Mouse (Mus musculus): Measurements from ENCODE around the gene Sipa1l3. TPM values are rescaled to one million over a fixed set of nuclear protein-coding genes. Genes with fewer than 3 reads are reported as not detected.

The Sipa1l3 gene
- polyA plus RNA-seq, 1 experiment, result 29.4 TPM

GRCm38 (mm10) chr7:29399056-29399455, 119.4 kb downstream of the Sipa1l3 start:
- TF ChIP-seq CTCF (IDR thresholded peaks at IDR 0.05; ENCODE audit: low read depth, low read length) (no peak), EP300 (IDR thresholded peaks at IDR 0.05; ENCODE audit: insufficient read depth, low read depth, low read length) (no peak), POLR2A (IDR thresholded peaks at IDR 0.05; ENCODE audit: insufficient read depth, low read length) (no peak)
- Histone ChIP-seq H3K27me3 (ENCODE audit: control insufficient read depth, insufficient read depth, low read length, poor library complexity, severe bottlenecking) (no peaks in the 10 kb centered on the region), H3K36me3 (ENCODE audit: control insufficient read depth, insufficient read depth, low read length, poor library complexity, severe bottlenecking) (no peaks in the 10 kb centered on the region)

GRCm38 (mm10) chr7:29397486-29397885, 121.0 kb downstream of the Sipa1l3 start:
- Histone ChIP-seq H3K4me1 (ENCODE audit: control insufficient read depth, insufficient read depth, low read length) (peaks cover 3% of the 10 kb centered on the region), H3K4me3 (ENCODE audit: low read depth, low read length) (no peak overlapping the region), H3K27ac (ENCODE audit: insufficient read depth, low read length) (no peak overlapping the region), H3K9ac (ENCODE audit: low read depth, poor library complexity, severe bottlenecking) (no peak overlapping the region), H3K36me3 (ENCODE audit: control insufficient read depth, insufficient read depth, low read length, poor library complexity, severe bottlenecking) (no peaks in the 10 kb centered on the region), H3K27me3 (ENCODE audit: control insufficient read depth, insufficient read depth, low read length, poor library complexity, severe bottlenecking) (no peaks in the 10 kb centered on the region), H3K9me3 (replicated peaks; ENCODE audit: control insufficient read depth, insufficient read depth, low read length, poor library complexity, severe bottlenecking) (no peaks in the 10 kb centered on the region)
- TF ChIP-seq EP300 (IDR thresholded peaks at IDR 0.05; ENCODE audit: insufficient read depth, low read depth, low read length), result no peak
- no peak for TF ChIP-seq CTCF (IDR thresholded peaks at IDR 0.05; ENCODE audit: low read depth, low read length)
- no peak for TF ChIP-seq POLR2A (IDR thresholded peaks at IDR 0.05; ENCODE audit: insufficient read depth, low read length)

More at GRCm38 (mm10) chr7:29399056-29399455, 119.4 kb downstream of the Sipa1l3 start:
- H3K9ac ChIP-seq (ENCODE audit: low read depth, poor library complexity, severe bottlenecking), result 0 out of 2 replicates have a peak overlapping the region, but pooled peaks have one; percentile 3
- H3K4me1 ChIP-seq (ENCODE audit: control insufficient read depth, insufficient read depth, low read length), result peaks cover 3% of the 10 kb centered on the region
- H3K4me3 ChIP-seq (ENCODE audit: low read depth, low read length), result peak overlapping the region; percentile 24; the same call in 1 of the 2 replicates
- no peaks in the 10 kb centered on the region for H3K9me3 ChIP-seq (replicated peaks; ENCODE audit: control insufficient read depth, insufficient read depth, low read length, poor library complexity, severe bottlenecking)
- no peak overlapping the region for H3K27ac ChIP-seq (ENCODE audit: insufficient read depth, low read length)

- no peaks in the 10 kb centered on the region for H3K9me3 ChIP-seq (replicated peaks; ENCODE audit: control insufficient read depth, insufficient read depth, low read length, poor library complexity, severe bottlenecking)
- H3K36me3 ChIP-seq (ENCODE audit: control insufficient read depth, insufficient read depth, low read length, poor library complexity, severe bottlenecking), result no peaks in the 10 kb centered on the region
- H3K27ac ChIP-seq (ENCODE audit: insufficient read depth, low read length), result no peak overlapping the region
- H3K27me3 ChIP-seq (ENCODE audit: control insufficient read depth, insufficient read depth, low read length, poor library complexity, severe bottlenecking), result no peaks in the 10 kb centered on the region
- TF ChIP-seq EP300 (IDR thresholded peaks at IDR 0.05; ENCODE audit: insufficient read depth, low read depth, low read length) (no peak), POLR2A (IDR thresholded peaks at IDR 0.05; ENCODE audit: insufficient read depth, low read length) (no peak), CTCF (IDR thresholded peaks at IDR 0.05; ENCODE audit: low read depth, low read length) (no peak)
- H3K4me3 ChIP-seq (ENCODE audit: low read depth, low read length), result no peak overlapping the region
- H3K9ac ChIP-seq (ENCODE audit: low read depth, poor library complexity, severe bottlenecking), result no peak overlapping the region
- peaks cover 3% of the 10 kb centered on the region for H3K4me1 ChIP-seq (ENCODE audit: control insufficient read depth, insufficient read depth, low read length)
Measured at GRCm38 (mm10) chr7:29396943-29397340, 121.5 kb downstream of the Sipa1l3 start.

GRCm38 (mm10) chr7:29396216-29396942, 122.1 kb downstream of the Sipa1l3 start:
- no peak overlapping the region for H3K9ac ChIP-seq (ENCODE audit: low read depth, poor library complexity, severe bottlenecking)
- H3K36me3 ChIP-seq (ENCODE audit: control insufficient read depth, insufficient read depth, low read length, poor library complexity, severe bottlenecking), result no peaks in the 10 kb centered on the region
- peaks cover 3% of the 10 kb centered on the region for H3K4me1 ChIP-seq (ENCODE audit: control insufficient read depth, insufficient read depth, low read length)
- no peaks in the 10 kb centered on the region for H3K9me3 ChIP-seq (replicated peaks; ENCODE audit: control insufficient read depth, insufficient read depth, low read length, poor library complexity, severe bottlenecking)
- H3K27ac ChIP-seq (ENCODE audit: insufficient read depth, low read length), result no peak overlapping the region
- H3K4me3 ChIP-seq (ENCODE audit: low read depth, low read length), result no peak overlapping the region
- H3K27me3 ChIP-seq (ENCODE audit: control insufficient read depth, insufficient read depth, low read length, poor library complexity, severe bottlenecking), result no peaks in the 10 kb centered on the region
- TF ChIP-seq CTCF (IDR thresholded peaks at IDR 0.05; ENCODE audit: low read depth, low read length) (no peak), POLR2A (IDR thresholded peaks at IDR 0.05; ENCODE audit: insufficient read depth, low read length) (no peak), EP300 (IDR thresholded peaks at IDR 0.05; ENCODE audit: insufficient read depth, low read depth, low read length) (no peak)

- H3K27ac ChIP-seq (ENCODE audit: insufficient read depth, low read length), result no peak overlapping the region
- H3K9me3 ChIP-seq (replicated peaks; ENCODE audit: control insufficient read depth, insufficient read depth, low read length, poor library complexity, severe bottlenecking), result no peaks in the 10 kb centered on the region
- H3K36me3 ChIP-seq (ENCODE audit: control insufficient read depth, insufficient read depth, low read length, poor library complexity, severe bottlenecking), result no peaks in the 10 kb centered on the region
- peaks cover 3% of the 10 kb centered on the region for H3K4me1 ChIP-seq (ENCODE audit: control insufficient read depth, insufficient read depth, low read length)
- H3K4me3 ChIP-seq (ENCODE audit: low read depth, low read length), result no peak overlapping the region
- no peak for TF ChIP-seq EP300 (IDR thresholded peaks at IDR 0.05; ENCODE audit: insufficient read depth, low read depth, low read length)
- TF ChIP-seq CTCF (IDR thresholded peaks at IDR 0.05; ENCODE audit: low read depth, low read length), result no peak
- no peak for TF ChIP-seq POLR2A (IDR thresholded peaks at IDR 0.05; ENCODE audit: insufficient read depth, low read length)
- no peaks in the 10 kb centered on the region for H3K27me3 ChIP-seq (ENCODE audit: control insufficient read depth, insufficient read depth, low read length, poor library complexity, severe bottlenecking)
- no peak overlapping the region for H3K9ac ChIP-seq (ENCODE audit: low read depth, poor library complexity, severe bottlenecking)
Measured at GRCm38 (mm10) chr7:29395179-29395578, 123.3 kb downstream of the Sipa1l3 start.

- Histone ChIP-seq H3K36me3 (ENCODE audit: control insufficient read depth, insufficient read depth, low read length, poor library complexity, severe bottlenecking) (no peaks in the 10 kb centered on the region), H3K9me3 (replicated peaks; ENCODE audit: control insufficient read depth, insufficient read depth, low read length, poor library complexity, severe bottlenecking) (no peaks in the 10 kb centered on the region), H3K27ac (ENCODE audit: insufficient read depth, low read length) (no peak overlapping the region), H3K4me1 (ENCODE audit: control insufficient read depth, insufficient read depth, low read length) (peaks cover 3% of the 10 kb centered on the region), H3K27me3 (ENCODE audit: control insufficient read depth, insufficient read depth, low read length, poor library complexity, severe bottlenecking) (no peaks in the 10 kb centered on the region), H3K9ac (ENCODE audit: low read depth, poor library complexity, severe bottlenecking) (no peak overlapping the region), H3K4me3 (ENCODE audit: low read depth, low read length) (no peak overlapping the region)
- TF ChIP-seq CTCF (IDR thresholded peaks at IDR 0.05; ENCODE audit: low read depth, low read length), result no peak
- no peak for TF ChIP-seq EP300 (IDR thresholded peaks at IDR 0.05; ENCODE audit: insufficient read depth, low read depth, low read length)
- no peak for TF ChIP-seq POLR2A (IDR thresholded peaks at IDR 0.05; ENCODE audit: insufficient read depth, low read length)
Measured at GRCm38 (mm10) chr7:29393292-29393691, 125.1 kb downstream of the Sipa1l3 start.
